Mouse (Mus musculus) left cerebral cortex, postnatal 14 days (tissue): ENCODE measurements at regions not wholly inside any gene's neighbourhood (a gene's known extent, or its start where the extent isn't known, plus 50 kb on each side); places are given as distances from the start of the nearest gene placed in this dataset.
A peak's percentile ranks its signal among the peaks of the same experiment; 100 is the strongest.

ENCODE experiments used
- DNase-seq, 2 experiments: peaks; one replicate each; pipeline ENCODE4 v3.0.0; 2021 to 2022; ENCODE audit warnings: low spot score in 2 of 2, mixed read lengths in 1 of 2
- intact Hi-C: fragments of 180-260 bp; cut with DNase I; formaldehyde crosslinking; loops from one replicate; pipeline ENCODE4 v1.15.1; 2025

- intact Hi-C loops = no loop called here
- DNase-seq = no peak
Observed at GRCm38 (mm10) chr10:25857954-25858616, 220.0 kb upstream of the Gm9767 start.

- no peak for DNase-seq
- intact Hi-C loops = no loop called here
Observed at GRCm38 (mm10) chr10:25844348-25844747, 233.7 kb upstream of the Gm9767 start.

- no peak for DNase-seq
- intact Hi-C loops = no loop called here
Observed at GRCm38 (mm10) chr10:25829275-25829674, 248.8 kb upstream of the Gm9767 start.

- intact Hi-C loops = no loop called here
- no peak for DNase-seq
Observed at GRCm38 (mm10) chr10:25804223-25804622, 268.2 kb upstream of the Smlr1 start.

GRCm38 (mm10) chr10:25801499-25801898, 265.4 kb upstream of the Smlr1 start:
- DNase-seq = no peak
- intact Hi-C loops = no loop called here

GRCm38 (mm10) chr10:25798881-25799280, 262.8 kb upstream of the Smlr1 start:
- no peak for DNase-seq
- intact Hi-C loops = no loop called here

GRCm38 (mm10) chr10:25790363-25790821, 254.3 kb upstream of the Smlr1 start:
- intact Hi-C loops = no loop called here
- DNase-seq = no peak

- intact Hi-C loops = no loop called here
- DNase-seq = no peak
Observed at GRCm38 (mm10) chr10:25788660-25789059, 252.6 kb upstream of the Smlr1 start.

- intact Hi-C loops = no loop called here
- no peak for DNase-seq
Observed at GRCm38 (mm10) chr10:25788004-25788403, 251.9 kb upstream of the Smlr1 start.

- no peak for DNase-seq
- intact Hi-C loops = no loop called here
Observed at GRCm38 (mm10) chr10:25783861-25784260, 247.8 kb upstream of the Smlr1 start.

- DNase-seq = no peak
- intact Hi-C loops = no loop called here
Observed at GRCm38 (mm10) chr10:25779476-25779875, 243.4 kb upstream of the Smlr1 start.

GRCm38 (mm10) chr10:25777717-25778116, 241.7 kb upstream of the Smlr1 start:
- DNase-seq = no peak
- intact Hi-C loops = no loop called here

GRCm38 (mm10) chr10:25776697-25777096, 240.6 kb upstream of the Smlr1 start:
- intact Hi-C loops = no loop called here

GRCm38 (mm10) chr10:25770051-25770450, 234.0 kb upstream of the Smlr1 start:
- intact Hi-C loops = no loop called here

More at GRCm38 (mm10) chr10:25776697-25777096, 240.6 kb upstream of the Smlr1 start:
- DNase-seq = no peak

GRCm38 (mm10) chr10:25768456-25768855, 232.4 kb upstream of the Smlr1 start:
- intact Hi-C loops = no loop called here
- DNase-seq = no peak

More at GRCm38 (mm10) chr10:25770051-25770450, 234.0 kb upstream of the Smlr1 start:
- DNase-seq = no peak

- intact Hi-C loops = no loop called here
- DNase-seq = no peak
Observed at GRCm38 (mm10) chr10:25754300-25754699, 218.2 kb upstream of the Smlr1 start.

- peak; percentile 18 to 46 for DNase-seq
- intact Hi-C loops = no loop called here
Observed at GRCm38 (mm10) chr10:25742678-25743077, 206.6 kb upstream of the Smlr1 start.

- no peak for DNase-seq
- intact Hi-C loops = no loop called here
Observed at GRCm38 (mm10) chr10:25740956-25741355, 204.9 kb upstream of the Smlr1 start.

GRCm38 (mm10) chr10:25730470-25730869, 194.4 kb upstream of the Smlr1 start:
- intact Hi-C loops = no loop called here
- no peak for DNase-seq

GRCm38 (mm10) chr10:25723966-25724365, 187.9 kb upstream of the Smlr1 start:
- intact Hi-C loops = no loop called here
- peak in 1 of 2 experiments; percentile 10 for DNase-seq

GRCm38 (mm10) chr10:25715747-25716146, 179.7 kb upstream of the Smlr1 start:
- peak in 1 of 2 experiments; percentile 12 for DNase-seq
- intact Hi-C loops = no loop called here

GRCm38 (mm10) chr10:25714636-25715035, 178.6 kb upstream of the Smlr1 start:
- intact Hi-C loops = no loop called here
- DNase-seq = no peak
